Comparison of ENCODE assay signal across 8 mouse cellular contexts in the genomic region with DNA sequence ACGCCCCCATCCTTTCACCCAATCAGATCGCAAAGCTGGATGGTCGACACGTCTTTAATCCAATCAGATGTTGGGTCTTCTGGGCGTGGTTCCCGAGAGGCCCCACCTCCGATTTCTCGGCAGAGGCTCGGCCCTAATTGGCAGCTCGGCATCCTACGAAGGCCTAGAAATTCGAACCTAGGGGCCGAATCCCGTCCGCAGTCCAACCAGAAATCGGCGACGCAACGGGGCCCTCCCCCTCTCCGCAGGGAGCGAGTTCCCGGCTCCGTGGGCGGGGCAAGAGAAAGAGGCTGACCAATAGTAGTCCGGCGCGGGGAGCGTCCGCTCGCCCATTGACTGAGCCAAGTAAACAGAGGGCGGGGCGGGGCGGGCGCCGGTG. TPM values are rescaled to one million over a fixed set of nuclear protein-coding genes. Genes with fewer than 3 reads are reported as not detected.
DNase-seq lines count a peak whose midpoint lies in the region; ATAC-seq and TF ChIP-seq lines count a peak whose summit lies in the region.

TSS of gene Grk6 (plus strand) at position 136 of the 379 bp plus-strand sequence.

- no peak for TF ChIP-seq EP300 in heart, adult 2 months (IDR thresholded peaks at IDR 0.05; ENCODE audit: insufficient read depth, low read depth, low read length)

- H3K4me2 ChIP-seq in embryonic facial prominence, embryonic 14.5 days (ENCODE audit: low read depth, low read length) = peak within 1 kb of the TSS; percentile 84
- peak within 1 kb of the TSS; percentile 86 for H3K4me2 ChIP-seq in limb, embryonic 13.5 days (replicated peaks)
- peak within 1 kb of the TSS; percentile 90 for H3K4me2 ChIP-seq in midbrain, embryonic 16.5 days (ENCODE audit: low read length)

- peak; percentile 97 for ATAC-seq in embryonic facial prominence, embryonic 14.5 days (ENCODE audit: low read depth)
- peak; percentile 96 for ATAC-seq in limb, embryonic 13.5 days (ENCODE audit: low FRiP score, low read depth)
- peak; percentile 97 for ATAC-seq in midbrain, embryonic 16.5 days

- under 1% methylated on average over 16 of the region's 35 CpGs for WGBS in embryonic facial prominence, embryonic 14.5 days
- under 1% methylated on average over 35 of the region's 35 CpGs for WGBS in heart, adult 2 months
- 0% methylated on average over 22 of the region's 35 CpGs for WGBS in limb, embryonic 13.5 days
- WGBS in midbrain, embryonic 16.5 days = under 1% methylated on average over 29 of the region's 35 CpGs

- intact Hi-C loops in heart, adult 2 months (cut with DNase I) = no loop called here

- peaks cover 3% of the 10 kb centered on the region; the same call in 1 of the 2 replicates for H3K36me3 ChIP-seq in embryonic facial prominence, embryonic 14.5 days (ENCODE audit: control insufficient read depth, insufficient read depth, low read length)
- no peaks in the 10 kb centered on the region; the same call in 1 of the 2 replicates for H3K36me3 ChIP-seq in heart, adult 2 months (ENCODE audit: control insufficient read depth, insufficient read depth, low read length)
- peaks cover 9% of the 10 kb centered on the region for H3K36me3 ChIP-seq in limb, embryonic 13.5 days
- H3K36me3 ChIP-seq in midbrain, embryonic 16.5 days (ENCODE audit: control insufficient read depth, insufficient read depth, low read length) = no peaks in the 10 kb centered on the region

- TF ChIP-seq CTCF in heart, adult 2 months (IDR thresholded peaks at IDR 0.05) = no peak

- peak; percentile 99 for DNase-seq in 3T3-L1 (ENCODE audit: low read depth, low spot score)
- peak; percentile 89 to 99 for DNase-seq in adrenal gland, postnatal 4 days (ENCODE audit: low spot score in 2 of 2)
- DNase-seq in embryonic facial prominence, embryonic 14.5 days (ENCODE audit: low spot score) = peak; percentile 100
- peak; percentile 99 to 100 for DNase-seq in heart, adult 2 months
- peak; percentile 100 for DNase-seq in kidney, adult 8-10 months
- peak; percentile 99 for DNase-seq in spleen, postnatal 10 days (ENCODE audit: low spot score in 2 of 2)

- peaks cover 3% of the 10 kb centered on the region for H3K79me2 ChIP-seq in heart, adult 2 months (replicated peaks; ENCODE audit: control insufficient read depth, insufficient read depth, low read length)

- no peaks in the 10 kb centered on the region for H3K27me3 ChIP-seq in embryonic facial prominence, embryonic 14.5 days (replicated peaks; ENCODE audit: control insufficient read depth, insufficient read depth, low read length)
- H3K27me3 ChIP-seq in heart, adult 2 months (ENCODE audit: control insufficient read depth, insufficient read depth, low read length) = no peaks in the 10 kb centered on the region
- no peaks in the 10 kb centered on the region for H3K27me3 ChIP-seq in limb, embryonic 13.5 days
- no peaks in the 10 kb centered on the region for H3K27me3 ChIP-seq in midbrain, embryonic 16.5 days (ENCODE audit: control insufficient read depth, insufficient read depth, low read depth, low read length)

- peak within 1 kb of the TSS; percentile 84 for H3K4me3 ChIP-seq in embryonic facial prominence, embryonic 14.5 days (ENCODE audit: low read depth, low read length)
- peak within 1 kb of the TSS; percentile 93 for H3K4me3 ChIP-seq in heart, adult 2 months
- peak within 1 kb of the TSS; percentile 86 for H3K4me3 ChIP-seq in limb, embryonic 13.5 days
- H3K4me3 ChIP-seq in midbrain, embryonic 16.5 days (ENCODE audit: low read depth, low read length) = peak within 1 kb of the TSS; percentile 80

- peak within 1 kb of the TSS; percentile 93 for H3K27ac ChIP-seq in embryonic facial prominence, embryonic 14.5 days (replicated peaks; ENCODE audit: low read depth, low read length)
- H3K27ac ChIP-seq in heart, adult 2 months = peak within 1 kb of the TSS; percentile 99
- H3K27ac ChIP-seq in limb, embryonic 13.5 days = peak within 1 kb of the TSS; percentile 95
- peak within 1 kb of the TSS; percentile 96 for H3K27ac ChIP-seq in midbrain, embryonic 16.5 days (ENCODE audit: low read length)

- peaks cover 9% of the 10 kb centered on the region for H3K4me1 ChIP-seq in embryonic facial prominence, embryonic 14.5 days (ENCODE audit: control insufficient read depth, insufficient read depth, low read length)
- peaks cover 10% of the 10 kb centered on the region for H3K4me1 ChIP-seq in heart, adult 2 months (ENCODE audit: control insufficient read depth, insufficient read depth, low read length)
- H3K4me1 ChIP-seq in limb, embryonic 13.5 days = peaks cover 32% of the 10 kb centered on the region
- H3K4me1 ChIP-seq in midbrain, embryonic 16.5 days (ENCODE audit: control insufficient read depth, insufficient read depth, low read length) = peaks cover 23% of the 10 kb centered on the region

- no peak for TF ChIP-seq POLR2A in heart, adult 2 months (IDR thresholded peaks at IDR 0.05; ENCODE audit: insufficient read depth, low read depth, low read length)

- H3K9me3 ChIP-seq in embryonic facial prominence, embryonic 14.5 days (ENCODE audit: control insufficient read depth, low read length) = no peaks in the 10 kb centered on the region
- H3K9me3 ChIP-seq in limb, embryonic 13.5 days = no peaks in the 10 kb centered on the region
- no peaks in the 10 kb centered on the region for H3K9me3 ChIP-seq in midbrain, embryonic 16.5 days (replicated peaks; ENCODE audit: control insufficient read depth, low read length, poor library complexity, severe bottlenecking)

- peak within 1 kb of the TSS; percentile 96 for H3K9ac ChIP-seq in embryonic facial prominence, embryonic 14.5 days (ENCODE audit: low read depth, low read length)
- peak within 1 kb of the TSS; percentile 98 for H3K9ac ChIP-seq in heart, adult 2 months (ENCODE audit: low read depth, low read length)
- peak within 1 kb of the TSS; percentile 96 for H3K9ac ChIP-seq in limb, embryonic 13.5 days
- H3K9ac ChIP-seq in midbrain, embryonic 16.5 days (ENCODE audit: low read depth, low read length) = peak within 1 kb of the TSS; percentile 93

RNA-seq across cellular contexts. Expression of gene Grk6, which starts in this region (rescaled TPM):
- 10 to 100 TPM; 54.3 to 56.7 TPM for total RNA-seq in adrenal gland, postnatal 4 days (2021)
- polyA plus RNA-seq in embryonic facial prominence, embryonic 14.5 days (2014; fragmentation: Nextera tagmentation; extraction: Ambion mirVana) = 44.0 and 46.6 TPM in 2 replicates
- 10 to 100 TPM; 17.1 to 19.5 TPM for total RNA-seq in heart, adult 2 months (2021)
- 22.5 and 29.0 TPM in 2 replicates for polyA plus RNA-seq in heart, adult 2 months (2012; rRNA removed)
- 48.1 and 50.1 TPM in 2 replicates for polyA plus RNA-seq in limb, embryonic 13.5 days (2015; fragmentation: Nextera tagmentation; extraction: Ambion mirVana)
- 28.3 and 31.8 TPM in 2 replicates for polyA plus RNA-seq in midbrain, embryonic 16.5 days (2015; fragmentation: Nextera tagmentation; extraction: Ambion mirVana)

Comparison
In these comparisons a context has a peak if more than half of its experiments do, and no peak if none do; other contexts are left out.
1. Peak in every context shown above with its lines: DNase-seq, ATAC-seq, H3K4me3 ChIP-seq and H3K27ac ChIP-seq.